Mouse (Mus musculus): ENCODE measurements around the gene Rint1.

DNA sequence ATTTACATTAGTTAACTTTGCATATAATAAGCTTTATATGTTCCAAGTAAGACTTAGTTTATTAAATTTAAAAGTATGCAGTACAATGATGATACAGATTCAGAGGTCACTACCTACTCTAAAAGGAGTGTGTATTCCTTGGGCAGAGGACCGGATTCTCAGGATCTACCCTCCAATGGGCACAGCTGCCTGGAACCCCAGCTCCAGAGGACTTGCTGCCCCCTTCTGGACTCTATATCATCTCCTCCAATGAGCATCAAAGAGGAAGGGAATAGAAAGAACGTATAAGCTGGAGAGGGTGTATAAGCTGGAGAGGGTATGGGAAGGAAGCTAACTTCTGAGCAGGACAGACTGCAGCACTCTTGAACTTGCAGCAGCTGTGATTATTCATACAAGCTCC lies 37.6 kb upstream of the Rint1 start:
- TF ChIP-seq CTCF (IDR thresholded peaks at IDR 0.05) (peak; percentile 38), POLR2A (IDR thresholded peaks at IDR 0.05; ENCODE audit: insufficient read depth, low read depth, low read length) (no peak), EP300 (IDR thresholded peaks at IDR 0.05; ENCODE audit: insufficient read depth, low read depth, low read length) (no peak)
